Mouse (Mus musculus) Patski (cell line): ENCODE results near the gene Akap4. TPM values are rescaled to one million over a fixed set of nuclear protein-coding genes. Genes with fewer than 3 reads are reported as not detected.

ENCODE experiments used
- ATAC-seq: fragments of 100-300 bp; one replicate; pipeline ENCODE4 v1.8.0; 2021
- CTCF ChIA-PET: fragments of 350-600 bp; sonication (Branson Sonifier 250); formaldehyde crosslinking; loops from one replicate; lab custom pipeline; 2022; ENCODE audit warnings: inconsistent platforms; lab: Charles Lee
- POLR2A ChIA-PET: fragments of 350-600 bp; sonication (Branson Sonifier 250); formaldehyde crosslinking; loops from one replicate; lab custom pipeline; 2022; ENCODE audit warnings: antibody characterized with exemption, inconsistent platforms; lab: Charles Lee
- DNase-seq: peaks from one replicate; pipeline ENCODE4 v3.0.0-alpha.2; 2011; ENCODE audit warnings: low read depth, low spot score
- H3K27me3 ChIP-seq: fragments of 371-371 bp; one replicate; pipeline ENCODE4 v1.5.1; 2021
- CTCF ChIP-seq: fragments of 100-300 bp; IDR thresholded peaks from one replicate; pipeline ENCODE4 v1.5.1; 2021
- in situ Hi-C: fragments of 300-500 bp; cut with MboI; formaldehyde crosslinking; loops from 3 replicates; pipeline ENCODE4 v1.11.1; 2018; ENCODE audit warnings: low pct_unique_long_range_greater_than_20kb, mixed read lengths
- polyA plus RNA-seq: library from polyadenylated mRNA; unstranded; gene quantifications from one replicate; pipeline ENCODE4 v1.2.3, GENCODE M21; 2021

Gene Akap4
- polyA plus RNA-seq, 1 experiment from 2014 or later = not detected

DNA sequence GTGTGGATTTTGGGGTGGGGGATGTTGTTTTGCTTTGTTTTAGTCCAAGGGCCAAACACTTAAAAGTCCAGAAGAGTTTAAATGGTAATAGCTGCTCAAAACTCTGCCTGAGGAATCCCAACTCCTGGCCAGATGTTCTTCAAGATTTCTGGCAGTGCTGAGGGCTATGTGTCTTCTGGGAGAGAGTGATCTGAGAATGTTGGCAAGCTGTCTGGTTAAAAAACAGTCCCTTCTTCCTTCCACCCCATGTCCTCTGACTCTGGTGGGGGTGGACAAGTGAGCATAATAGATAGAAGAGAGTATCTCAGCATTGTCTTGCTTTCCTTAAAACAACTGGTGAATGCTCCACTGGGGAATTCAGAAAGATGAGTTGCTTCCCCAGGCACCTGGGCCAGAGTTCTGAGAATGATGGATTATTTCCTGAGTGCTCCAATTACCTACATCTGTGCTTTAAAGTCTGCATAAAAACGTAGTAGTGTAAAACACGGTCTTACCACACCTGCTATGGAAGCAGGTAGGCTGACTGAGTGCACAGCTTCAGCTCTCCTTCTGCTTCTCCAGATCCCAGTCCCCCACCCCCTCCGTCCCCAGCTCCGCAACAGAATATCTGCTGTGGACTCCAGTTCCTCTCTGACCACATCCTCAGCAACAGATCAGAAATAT, 54.4 kb downstream of the Akap4 start:
- CTCF ChIA-PET = no interaction called here
- POLR2A ChIA-PET = no interaction called here
- no peak for ATAC-seq
- H3K27me3 ChIP-seq = no peaks in the 10 kb centered on the region
- DNase-seq = no peak
- in situ Hi-C loops = loop anchor here (25.0 kb wide), 1 partner anchor 859 kb away; no protein-coding TSS in a partner anchor
- no peak for TF ChIP-seq CTCF

Other genes with a start within 250 kb of the Akap4 start
- 0.01 TPM for gene Ccnb3, start 25.9 kb upstream of the Akap4 start, polyA plus RNA-seq